Mouse (Mus musculus) v-Abl transformed pro-B cells (cell line): ENCODE results near the gene Meaf6.

Source experiments
- in situ Hi-C, 2 experiments: fragments of 400-800 bp; cut with MboI; formaldehyde crosslinking; loops; one replicate each; pipeline ENCODE4 v1.15.1; 2025; ENCODE audit not compliant: unreplicated experiment in 2 of 2

Meaf6 gene

GRCm38 (mm10) chr4:125134631-125135030 is 49.7 kb downstream of the Meaf6 start:
- in situ Hi-C loops, result loop anchor here in 1 of 2 experiments (25.0 kb wide), 1 partner anchor 1897 kb away; the partner anchor contains the start of gene Heyl

- in situ Hi-C loops, result loop anchor here in 1 of 2 experiments (25.0 kb wide), 1 partner anchor 1898 kb away; the partner anchor contains the start of gene Heyl
Observed at GRCm38 (mm10) chr4:125135076-125135855, 50.3 kb downstream of the Meaf6 start.

GRCm38 (mm10) chr4:125136303-125136888 is 51.5 kb downstream of the Meaf6 start:
- in situ Hi-C loops, result loop anchor here in 1 of 2 experiments (25.0 kb wide), 1 partner anchor 1899 kb away; the partner anchor contains the start of gene Heyl

GRCm38 (mm10) chr4:125138321-125138720 is 53.4 kb downstream of the Meaf6 start:
- in situ Hi-C loops, result loop anchor here in 1 of 2 experiments (25.0 kb wide), 1 partner anchor 1901 kb away; the partner anchor contains the start of gene Heyl

DNA sequence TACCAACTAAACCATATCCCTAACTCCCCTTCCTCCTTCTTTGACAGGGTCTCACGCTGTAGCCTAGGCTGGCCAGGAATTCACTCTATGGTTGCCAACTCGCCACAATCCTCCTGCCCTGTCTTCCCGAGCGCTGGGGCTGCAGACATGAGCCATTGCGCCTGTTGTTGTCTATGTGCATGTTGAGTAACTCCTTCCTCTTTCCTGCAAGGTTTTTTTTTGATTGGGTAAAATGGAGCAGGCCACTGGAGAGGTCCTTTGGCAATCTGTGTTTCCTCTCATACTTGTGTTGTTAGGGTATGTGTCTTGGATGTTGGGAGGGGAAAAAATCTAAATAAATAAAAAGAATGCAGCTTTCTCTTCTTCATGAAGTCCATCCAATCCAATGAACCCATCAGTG is 59.3 kb downstream of the Meaf6 start:
- in situ Hi-C loops, result loop anchor here in 1 of 2 experiments (25.0 kb wide), 1 partner anchor 1907 kb away; the partner anchor contains the start of gene Heyl

DNA sequence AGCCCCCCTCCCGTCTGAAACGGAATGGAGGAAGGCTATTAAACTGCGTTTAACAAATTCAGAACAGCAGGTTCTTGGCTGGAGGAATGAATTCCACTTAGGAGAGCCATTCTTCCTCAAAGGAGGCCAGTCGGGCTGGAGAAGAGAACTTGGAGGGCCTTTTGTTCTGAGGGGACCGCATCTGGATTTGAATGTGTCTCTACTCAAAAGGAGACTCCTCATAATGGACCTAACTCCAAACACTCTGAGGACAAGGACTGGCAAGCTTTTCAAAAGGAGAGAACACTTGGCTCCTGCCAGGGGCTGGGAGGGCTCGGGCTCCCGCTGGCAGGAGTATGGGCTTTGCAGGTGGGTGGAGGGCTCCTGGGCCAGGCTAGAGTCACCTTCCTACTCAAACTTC is 59.7 kb downstream of the Meaf6 start:
- in situ Hi-C loops, result loop anchor here in 1 of 2 experiments (25.0 kb wide), 1 partner anchor 1907 kb away; the partner anchor contains the start of gene Heyl

GRCm38 (mm10) chr4:125145213-125145612 is 60.3 kb downstream of the Meaf6 start:
- in situ Hi-C loops, result loop anchor here in 1 of 2 experiments (25.0 kb wide), 1 partner anchor 1908 kb away; the partner anchor contains the start of gene Heyl

- in situ Hi-C loops, result loop anchor here in 1 of 2 experiments (25.0 kb wide), 1 partner anchor 1911 kb away; the partner anchor contains the start of gene Heyl
Observed at GRCm38 (mm10) chr4:125147970-125148369, 63.0 kb downstream of the Meaf6 start.

DNA sequence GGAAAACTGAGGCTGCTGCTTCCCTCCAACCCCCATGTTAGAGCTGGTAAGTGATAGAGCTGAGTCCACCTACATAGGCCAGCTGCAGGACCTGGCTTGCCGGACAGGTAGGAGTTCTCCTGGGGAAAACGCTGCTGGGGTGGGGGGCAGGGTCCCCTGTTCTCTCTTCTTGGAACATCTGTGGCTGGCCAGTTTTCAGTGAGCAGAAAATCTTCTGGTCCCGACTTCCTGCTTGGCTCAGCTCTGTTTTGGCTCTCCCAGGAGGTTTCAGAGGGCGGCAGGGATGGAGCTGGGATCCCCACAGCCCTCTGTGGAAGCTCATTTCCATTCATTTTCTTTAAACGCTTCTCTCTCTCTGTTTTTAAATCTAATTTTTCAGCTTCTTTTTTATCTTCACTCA is 64.5 kb downstream of the Meaf6 start:
- in situ Hi-C loops, result loop anchor here in 1 of 2 experiments (25.0 kb wide), 1 partner anchor 1912 kb away; the partner anchor contains the start of gene Heyl

DNA sequence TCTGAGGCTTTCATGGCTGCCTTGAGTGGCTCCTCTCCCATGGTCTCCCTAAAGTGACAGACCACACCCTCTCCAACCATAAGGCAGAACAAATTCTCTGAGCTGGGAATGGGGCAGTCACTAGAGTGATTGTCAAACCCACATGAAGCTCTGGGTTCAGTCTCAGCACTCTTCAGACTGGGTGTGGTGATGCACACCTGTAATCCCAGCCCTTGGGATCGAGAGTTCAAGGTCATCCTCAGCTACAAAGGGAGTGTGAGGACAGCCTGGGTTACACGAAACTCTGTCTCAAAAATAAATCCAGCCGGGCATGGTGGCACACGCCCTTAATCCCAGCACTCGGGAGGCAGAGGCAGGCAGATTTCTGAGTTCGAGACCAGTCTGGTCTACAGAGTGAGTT is 67.5 kb downstream of the Meaf6 start:
- in situ Hi-C loops, result loop anchor here in 1 of 2 experiments (25.0 kb wide), 1 partner anchor 1160 kb away; the partner anchor contains the start of gene Adprhl2

DNA sequence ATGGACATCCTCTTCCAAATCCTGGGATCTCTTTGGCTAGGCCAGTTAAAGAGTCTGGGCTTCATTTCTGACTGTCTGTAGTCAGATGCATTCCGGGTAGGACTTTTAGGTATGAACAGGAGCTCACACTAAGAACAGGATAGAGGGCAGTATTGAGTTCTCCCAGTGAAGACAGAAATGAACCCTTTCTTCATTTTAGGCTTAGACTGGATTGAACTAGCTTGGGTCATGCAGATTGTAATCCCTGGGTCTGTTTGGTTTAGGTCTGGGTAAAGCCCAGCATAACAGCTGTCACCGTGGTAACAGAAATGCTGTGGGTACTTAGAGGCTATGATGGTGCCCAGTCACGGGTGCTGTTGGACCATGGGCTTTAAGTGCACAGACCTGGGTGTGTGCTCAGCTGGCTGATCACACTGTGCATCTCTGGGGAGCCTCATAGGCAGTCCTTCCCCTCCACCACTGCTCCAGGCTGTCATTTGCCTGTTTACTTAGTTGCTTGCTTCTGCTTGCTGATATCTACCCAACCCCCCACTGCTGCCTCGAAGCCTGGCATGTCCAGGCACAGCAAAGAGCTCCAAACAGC is 68.8 kb downstream of the Meaf6 start:
- in situ Hi-C loops, result loop anchor here in 1 of 2 experiments (25.0 kb wide), 1 partner anchor 1159 kb away; the partner anchor contains the start of gene Adprhl2

GRCm38 (mm10) chr4:125155646-125156045 is 70.7 kb downstream of the Meaf6 start:
- in situ Hi-C loops, result loop anchor here in 1 of 2 experiments (25.0 kb wide), 1 partner anchor 1157 kb away; the partner anchor contains the start of gene Adprhl2

DNA sequence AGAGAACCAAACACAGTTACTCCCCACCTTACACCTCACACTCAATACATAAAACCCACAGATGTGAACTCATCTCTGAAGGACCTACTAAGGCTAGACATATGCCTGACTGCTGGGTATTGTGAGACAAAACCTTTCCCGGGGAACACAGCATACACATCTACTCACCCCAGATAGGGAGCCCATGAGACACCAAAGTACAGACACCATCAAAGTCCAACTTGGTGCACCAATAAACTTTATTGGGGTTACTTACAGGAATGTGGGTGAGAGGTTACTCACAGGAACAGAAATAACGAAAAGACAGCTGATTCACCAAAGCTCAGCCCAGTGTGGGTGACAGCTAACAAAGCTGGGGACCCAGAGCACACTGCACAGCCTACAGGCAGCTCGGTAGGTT is 72.4 kb downstream of the Meaf6 start:
- in situ Hi-C loops, result loop anchor here in 1 of 2 experiments (25.0 kb wide), 1 partner anchor 1155 kb away; the partner anchor contains the start of gene Adprhl2

DNA sequence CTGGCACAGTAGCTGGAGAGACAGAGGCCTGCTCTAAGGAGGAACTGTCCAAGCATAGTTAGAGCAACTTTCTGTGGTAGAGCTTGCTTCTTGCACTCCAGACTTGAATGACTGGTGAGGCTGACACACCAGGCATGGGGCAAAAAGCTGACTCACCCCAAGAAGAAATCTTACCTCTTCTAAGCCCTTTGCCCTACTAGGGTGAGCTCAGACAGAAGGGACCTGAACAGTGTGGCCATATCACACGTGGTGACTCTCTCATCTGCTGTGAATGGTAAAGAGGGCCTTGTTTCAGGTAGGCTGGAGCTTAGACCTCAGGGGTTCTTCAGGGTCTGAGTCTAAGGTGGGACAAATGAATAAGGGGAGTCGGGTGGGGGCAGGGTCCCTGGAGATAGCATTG is 73.1 kb downstream of the Meaf6 start:
- in situ Hi-C loops, result loop anchor here in 1 of 2 experiments (25.0 kb wide), 1 partner anchor 1154 kb away; the partner anchor contains the start of gene Adprhl2

GRCm38 (mm10) chr4:125158581-125159317 is 73.8 kb downstream of the Meaf6 start:
- in situ Hi-C loops, result loop anchor here in 1 of 2 experiments (25.0 kb wide), 1 partner anchor 1154 kb away; the partner anchor contains the start of gene Adprhl2

DNA sequence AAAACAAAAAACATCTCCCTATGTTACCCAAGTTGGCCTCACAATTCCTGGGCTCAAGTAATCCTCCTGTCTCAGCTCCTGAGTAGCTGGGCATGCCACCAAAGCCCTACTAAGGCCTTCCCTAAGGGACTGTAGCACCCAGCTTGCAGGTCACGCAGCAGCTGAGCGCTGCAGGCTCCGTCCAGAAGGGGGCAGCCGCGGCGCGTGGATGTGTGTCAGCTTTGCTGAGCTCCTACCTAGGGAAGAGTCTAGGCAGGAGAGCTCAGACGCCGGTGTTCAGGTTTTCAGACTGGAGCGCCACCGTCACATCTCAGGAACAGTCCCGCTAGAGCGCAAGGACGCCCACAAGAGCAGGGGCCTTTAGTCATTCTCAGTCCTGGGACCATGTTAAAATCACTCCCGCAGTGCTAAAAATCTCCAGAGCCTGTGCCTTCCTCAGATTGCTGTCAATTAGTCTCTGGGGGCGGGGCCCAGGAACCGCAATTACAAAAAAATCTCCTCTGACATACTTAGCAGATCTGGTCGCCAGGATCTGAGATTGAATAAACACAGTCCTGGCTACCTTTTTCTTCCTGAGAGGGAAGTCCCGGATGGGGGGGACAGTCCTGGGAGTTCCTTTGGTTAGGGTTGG is 75.5 kb downstream of the Meaf6 start:
- in situ Hi-C loops, result loop anchor here (5.0 to 25.0 kb wide), 2 partner anchors 802 to 1152 kb away; partner anchors contain the start of gene Adprhl2 (in 1 of the 2)

GRCm38 (mm10) chr4:125160951-125161331 is 76.0 kb downstream of the Meaf6 start:
- in situ Hi-C loops, result loop anchor here (5.0 to 25.0 kb wide), 2 partner anchors 801 to 1151 kb away; partner anchors contain the start of gene Adprhl2 (in 1 of the 2)

DNA sequence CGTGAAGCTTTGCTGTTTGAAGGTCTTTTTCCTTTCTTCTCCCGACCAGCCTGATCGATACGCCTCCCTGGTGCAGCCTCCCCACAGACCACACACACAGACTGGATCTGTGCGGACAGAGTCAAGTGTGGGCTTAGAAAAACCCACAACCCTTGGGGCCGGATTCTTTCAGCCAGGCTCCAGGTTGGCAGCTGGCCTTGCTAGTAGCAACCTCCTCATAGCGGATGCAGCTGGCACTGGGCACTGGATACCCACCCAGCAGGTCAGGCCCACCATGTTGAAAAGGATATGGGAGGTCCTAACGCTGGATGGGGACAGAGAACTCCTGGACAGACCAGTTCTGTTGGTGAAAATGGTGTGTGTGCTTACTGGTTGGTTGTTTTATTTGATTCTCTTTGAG is 76.5 kb downstream of the Meaf6 start:
- in situ Hi-C loops, result loop anchor here (5.0 to 25.0 kb wide), 2 partner anchors 801 to 1151 kb away; partner anchors contain the start of gene Adprhl2 (in 1 of the 2)

- in situ Hi-C loops, result loop anchor here (5.0 to 25.0 kb wide), 2 partner anchors 800 to 1150 kb away; partner anchors contain the start of gene Adprhl2 (in 1 of the 2)
Observed at GRCm38 (mm10) chr4:125162701-125163100, 77.8 kb downstream of the Meaf6 start.
